Mouse (Mus musculus): Measurements from ENCODE around the gene Gm28557. TPM values are rescaled to one million over a fixed set of nuclear protein-coding genes. Genes with fewer than 3 reads are reported as not detected.

The Gm28557 gene
- polyA plus RNA-seq, 1 experiment from 2014 or later = 1.7 TPM

Other genes starting within 250 kb of the Gm28557 start
- gene Gm10767, start 203.7 kb downstream of the Gm28557 start, polyA plus RNA-seq (2015; fragmentation: Nextera tagmentation; extraction: Ambion mirVana) = 0.45 and 0.51 TPM in 2 replicates
- gene Zfp712, start 47.4 kb downstream of the Gm28557 start, polyA plus RNA-seq (2015; fragmentation: Nextera tagmentation; extraction: Ambion mirVana) = 0.83 and 0.92 TPM in 2 replicates
- 0.93 and 1.3 TPM in 2 replicates for gene Zfp708, start 10.6 kb downstream of the Gm28557 start, polyA plus RNA-seq (2015; fragmentation: Nextera tagmentation; extraction: Ambion mirVana)
- 0.13 TPM in 2 replicates for gene Rslcan18, start 7.7 kb upstream of the Gm28557 start, polyA plus RNA-seq (2015; fragmentation: Nextera tagmentation; extraction: Ambion mirVana)
- gene Zfp759, start 13.1 kb upstream of the Gm28557 start, polyA plus RNA-seq (2015; fragmentation: Nextera tagmentation; extraction: Ambion mirVana) = 0.50 and 0.82 TPM in 2 replicates
- gene Rsl1, start 64.6 kb upstream of the Gm28557 start, polyA plus RNA-seq (2015; fragmentation: Nextera tagmentation; extraction: Ambion mirVana) = 1.7 and 1.9 TPM in 2 replicates
- gene Zfp455, start 85.9 kb upstream of the Gm28557 start, polyA plus RNA-seq (2015; fragmentation: Nextera tagmentation; extraction: Ambion mirVana) = 0.43 and 0.46 TPM in 2 replicates
- 0.41 and 0.46 TPM in 2 replicates for gene Zfp458, start 169.9 kb upstream of the Gm28557 start, polyA plus RNA-seq (2015; fragmentation: Nextera tagmentation; extraction: Ambion mirVana)
- 0.10 and 0.14 TPM in 2 replicates for gene Zfp457, start 197.9 kb upstream of the Gm28557 start, polyA plus RNA-seq (2015; fragmentation: Nextera tagmentation; extraction: Ambion mirVana)
- 0.86 and 1.2 TPM in 2 replicates for gene Zfp595, start 224.0 kb upstream of the Gm28557 start, polyA plus RNA-seq (2015; fragmentation: Nextera tagmentation; extraction: Ambion mirVana)